Mouse (Mus musculus): ENCODE measurements around the gene Col23a1.
A peak's percentile ranks its signal among the peaks of the same experiment; 100 is the strongest.

The Col23a1 gene

GRCm38 (mm10) chr11:51388892-51389340 is 99.2 kb downstream of the Col23a1 start:
- DNase-seq (ENCODE audit: low read depth, low spot score), result peak; percentile 40

GRCm38 (mm10) chr11:51389763-51390162 is 100.0 kb downstream of the Col23a1 start:
- peak; percentile 55 for DNase-seq (ENCODE audit: low read depth, low spot score)

DNA sequence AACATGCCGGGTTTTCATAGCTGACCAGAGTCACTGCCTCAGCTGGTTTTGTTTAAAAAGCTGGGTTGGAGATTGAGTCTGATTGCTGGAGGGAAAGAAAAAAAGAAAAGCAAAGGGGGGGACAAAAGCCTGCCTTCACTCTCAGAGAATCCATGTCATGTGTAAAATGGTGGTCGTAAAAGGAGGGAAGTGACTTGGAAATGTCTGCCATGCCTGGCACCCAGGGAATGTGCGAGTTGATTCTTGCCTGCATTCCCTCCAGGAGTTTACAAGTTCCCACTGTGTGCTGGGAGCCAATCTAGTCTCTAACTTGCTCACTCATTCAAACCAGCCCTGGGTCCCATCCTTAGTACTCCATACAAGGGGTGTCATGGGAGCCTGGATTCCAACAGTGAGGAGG is 100.8 kb downstream of the Col23a1 start:
- peak; percentile 59 for DNase-seq (ENCODE audit: low read depth, low spot score)

DNA sequence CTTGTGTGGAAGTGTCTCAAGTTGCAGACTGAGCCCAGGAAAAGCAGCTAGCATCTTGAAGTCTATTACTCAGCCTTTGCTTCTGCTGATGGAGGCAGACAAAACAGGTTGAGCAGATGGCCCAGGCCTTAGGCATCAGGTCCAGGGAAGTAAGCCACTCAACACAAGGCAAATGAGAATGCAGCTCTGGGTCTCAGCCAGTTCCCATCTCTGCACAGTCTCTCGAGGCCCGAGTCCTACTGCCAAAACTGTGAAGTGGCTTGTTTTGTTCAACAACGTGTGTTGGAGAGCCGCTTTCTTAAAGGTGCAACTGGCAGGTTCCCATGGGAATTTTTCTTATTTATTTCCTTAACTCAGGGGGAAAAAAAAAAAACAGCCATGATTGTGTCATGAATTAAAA is 101.8 kb downstream of the Col23a1 start:
- no peak for DNase-seq (ENCODE audit: low read depth, low spot score)

DNA sequence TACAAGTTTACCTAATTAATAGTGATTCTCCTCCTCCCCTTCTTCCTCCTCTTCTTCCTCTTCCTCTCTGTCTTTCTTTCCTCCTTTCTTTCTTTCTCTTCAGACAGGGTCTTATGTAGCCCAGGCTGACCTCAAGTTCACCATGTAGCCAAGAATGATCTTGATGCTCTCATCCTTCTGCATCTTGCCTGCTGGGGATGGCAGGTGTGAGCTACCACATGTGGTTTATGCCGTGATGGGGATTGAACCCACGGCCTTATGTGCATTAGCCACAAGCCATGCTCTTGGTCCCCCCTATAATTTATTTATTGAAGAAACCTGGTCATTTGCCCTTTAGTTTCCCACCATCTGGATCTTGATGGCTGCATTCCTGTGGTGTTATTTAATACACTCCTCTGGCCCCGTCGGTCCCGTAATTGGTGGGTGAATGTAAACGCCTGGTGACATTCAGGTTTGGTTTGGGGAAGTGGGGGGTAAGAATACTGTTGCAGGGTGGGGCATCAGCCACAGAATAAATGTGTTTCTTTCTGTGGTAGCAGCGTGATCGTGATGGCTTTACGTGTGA is 104.7 kb downstream of the Col23a1 start:
- DNase-seq (ENCODE audit: low read depth, low spot score), result peak; percentile 76

- no peak for DNase-seq (ENCODE audit: low read depth, low spot score)
Observed at GRCm38 (mm10) chr11:51396451-51396850, 106.7 kb downstream of the Col23a1 start.

- DNase-seq (ENCODE audit: low read depth, low spot score), result no peak
Observed at GRCm38 (mm10) chr11:51398084-51398483, 108.4 kb downstream of the Col23a1 start.

DNA sequence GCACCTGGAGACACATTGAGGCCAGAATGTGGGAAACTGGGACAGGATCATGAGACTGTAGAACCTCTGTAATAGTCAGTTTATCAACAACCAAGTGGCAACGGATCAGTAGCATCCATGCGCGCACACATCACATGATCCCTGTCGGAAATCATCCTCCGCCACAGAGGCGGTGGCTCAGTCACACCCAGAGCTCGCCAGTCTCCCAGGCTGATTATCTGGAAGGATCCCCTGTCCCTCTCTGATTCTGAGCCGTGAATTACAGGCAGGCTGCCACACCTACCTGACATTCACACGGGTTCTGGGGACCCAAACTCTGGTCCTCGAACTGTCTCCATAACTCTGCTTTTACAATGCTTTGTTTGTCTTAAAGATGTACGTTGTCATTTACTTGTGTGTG is 110.6 kb downstream of the Col23a1 start:
- no peak for DNase-seq (ENCODE audit: low read depth, low spot score)

DNA sequence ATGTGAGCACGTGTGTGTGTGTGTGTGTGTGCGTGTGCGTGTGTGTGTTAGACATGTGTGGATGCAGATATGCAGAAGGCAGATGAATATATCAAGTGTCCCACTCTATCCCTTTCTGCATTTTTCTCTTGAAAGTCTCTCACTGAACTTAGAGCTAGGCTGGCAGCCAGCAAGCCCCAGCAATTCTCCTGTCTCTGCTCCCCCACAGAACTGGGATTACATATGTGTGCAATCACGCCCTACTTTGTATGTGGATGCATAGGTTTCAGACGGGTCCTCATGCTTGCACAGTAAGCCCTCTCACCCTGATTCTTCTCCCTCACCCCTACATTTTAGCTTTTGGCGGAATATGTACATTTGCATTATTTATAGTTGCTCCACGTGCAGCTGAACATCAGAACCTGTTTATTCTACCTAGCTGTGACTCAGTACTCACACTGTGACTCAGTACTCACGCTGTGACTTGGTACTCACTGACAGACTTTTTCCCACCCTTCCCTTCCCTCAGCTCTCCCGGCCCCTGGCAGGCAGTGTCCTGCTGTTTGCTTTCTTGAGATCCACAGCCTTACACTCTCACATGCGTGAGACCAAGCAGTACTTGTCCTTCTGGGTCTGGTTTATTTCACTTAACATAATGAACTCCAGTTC is 111.9 kb downstream of the Col23a1 start:
- DNase-seq (ENCODE audit: low read depth, low spot score), result no peak

GRCm38 (mm10) chr11:51403886-51404285 is 114.2 kb downstream of the Col23a1 start:
- no peak for DNase-seq (ENCODE audit: low read depth, low spot score)

GRCm38 (mm10) chr11:51404865-51405440 is 115.2 kb downstream of the Col23a1 start:
- no peak for DNase-seq (ENCODE audit: low read depth, low spot score)

DNA sequence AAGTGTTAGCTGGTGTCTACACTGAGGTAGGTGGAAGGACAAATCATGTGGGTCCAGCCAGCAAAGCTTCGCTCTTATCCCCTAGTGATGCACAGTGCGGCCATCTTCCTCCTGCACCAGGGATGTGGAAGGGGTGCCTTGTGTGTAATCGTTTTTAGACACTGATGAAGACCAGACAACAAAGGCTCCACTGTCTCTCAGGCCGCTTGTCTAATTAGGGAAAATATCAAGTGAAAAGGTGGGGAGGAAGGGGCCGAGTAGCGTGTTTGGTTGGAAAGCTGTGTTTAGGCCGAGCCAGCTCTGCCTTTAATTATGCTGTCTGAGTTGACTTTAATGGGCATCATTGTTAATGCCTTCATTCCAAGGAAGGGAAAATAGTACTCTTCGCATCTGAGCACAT is 116.8 kb downstream of the Col23a1 start:
- no peak for DNase-seq (ENCODE audit: low read depth, low spot score)

GRCm38 (mm10) chr11:51407351-51407750 is 117.6 kb downstream of the Col23a1 start:
- no peak for DNase-seq (ENCODE audit: low read depth, low spot score)

DNA sequence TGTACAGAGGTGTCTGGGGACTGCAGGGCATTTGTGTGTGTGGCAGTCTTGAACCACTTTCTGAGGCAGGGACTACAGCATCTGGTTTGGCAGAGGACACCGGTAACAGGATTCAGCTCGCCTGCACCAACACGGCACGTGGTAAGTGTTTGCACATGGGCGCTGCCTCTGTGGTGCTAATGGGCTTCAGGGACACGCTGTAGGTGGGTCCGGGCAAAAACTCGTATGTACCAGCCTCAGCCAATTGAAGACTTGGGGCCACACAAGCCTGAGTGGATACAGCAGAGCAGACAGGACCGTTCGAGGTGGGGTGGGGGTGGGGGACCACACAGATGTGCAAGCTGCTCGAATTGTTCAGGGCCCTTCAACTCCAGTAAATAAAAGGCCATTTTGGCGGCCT is 121.1 kb downstream of the Col23a1 start:
- DNase-seq (ENCODE audit: low read depth, low spot score), result peak; percentile 68

- no peak for DNase-seq (ENCODE audit: low read depth, low spot score)
Observed at GRCm38 (mm10) chr11:51414520-51414919, 124.8 kb downstream of the Col23a1 start.

DNA sequence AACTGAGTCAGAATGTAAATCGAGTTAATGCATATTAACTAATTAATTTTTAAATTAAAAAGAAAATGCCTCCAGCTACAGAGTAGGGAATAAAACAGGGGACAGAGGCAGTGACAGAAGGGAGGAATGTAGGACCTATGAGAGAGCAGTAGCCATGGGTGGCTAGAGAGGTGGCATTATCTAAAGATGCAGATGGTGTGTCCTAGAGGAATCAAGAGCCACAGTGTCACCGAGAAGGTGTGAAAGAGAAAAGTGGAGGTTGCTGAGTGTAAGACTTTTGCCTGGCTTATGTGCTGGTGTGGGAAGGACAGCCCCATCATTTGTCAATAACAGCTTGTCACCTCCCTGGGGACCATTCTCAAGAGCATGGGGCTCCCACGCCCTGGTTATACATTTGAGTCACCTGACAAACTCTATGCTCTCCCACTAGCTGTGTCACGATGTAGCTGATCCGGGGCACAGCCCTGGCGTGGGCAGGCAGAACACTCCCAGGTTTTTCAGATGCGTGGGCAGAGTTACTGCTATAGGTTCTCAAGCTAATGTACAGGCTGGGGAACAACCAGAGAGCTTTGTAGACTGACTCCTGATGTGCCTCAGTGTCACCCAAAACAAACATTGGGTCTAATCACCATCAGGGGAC is 125.4 kb downstream of the Col23a1 start:
- no peak for DNase-seq (ENCODE audit: low read depth, low spot score)

- peak; percentile 47 for DNase-seq (ENCODE audit: low read depth, low spot score)
Observed at GRCm38 (mm10) chr11:51418807-51419206, 129.1 kb downstream of the Col23a1 start.

DNA sequence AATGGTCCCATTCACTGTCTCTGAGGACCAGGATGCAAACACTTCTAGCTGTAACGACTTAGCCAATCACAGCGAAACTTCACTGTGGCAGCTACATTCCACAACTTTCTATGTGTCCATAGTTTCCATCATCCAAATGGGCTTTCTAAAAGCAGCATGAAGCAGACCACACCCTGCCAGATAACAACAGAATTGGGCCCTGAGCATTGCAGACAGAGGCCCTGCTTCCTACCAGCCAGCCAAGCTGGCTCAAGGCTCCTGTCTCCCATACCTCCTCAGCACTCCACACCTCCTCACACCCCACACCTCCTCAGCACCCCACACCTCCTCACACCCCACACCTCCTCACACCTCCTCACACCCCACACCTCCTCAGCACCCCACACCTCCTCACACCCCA is 132.2 kb downstream of the Col23a1 start:
- DNase-seq (ENCODE audit: low read depth, low spot score), result no peak

DNA sequence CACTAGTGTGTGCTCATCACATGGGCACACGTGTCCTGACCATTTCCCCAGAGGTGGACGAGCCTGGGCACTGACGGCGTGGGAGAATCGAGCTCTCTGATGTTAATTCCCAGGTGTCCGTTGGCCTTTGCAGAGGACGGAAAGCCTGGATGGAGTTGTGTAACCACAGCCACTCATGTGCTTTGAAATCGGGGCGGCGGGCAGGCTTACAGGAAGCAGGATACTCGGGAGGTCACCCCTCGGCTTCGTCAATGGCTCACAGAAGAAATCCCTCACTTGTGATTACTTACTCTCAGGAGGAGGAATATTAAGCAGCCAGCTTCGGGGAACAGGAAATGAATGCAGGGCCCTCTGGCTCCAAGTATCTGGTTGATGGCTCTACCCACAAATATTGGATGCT is 133.0 kb downstream of the Col23a1 start:
- DNase-seq (ENCODE audit: low read depth, low spot score), result no peak

- DNase-seq (ENCODE audit: low read depth, low spot score), result no peak
Observed at GRCm38 (mm10) chr11:51426155-51426554, 136.4 kb downstream of the Col23a1 start.

- peak; percentile 53 for DNase-seq (ENCODE audit: low read depth, low spot score)
Observed at GRCm38 (mm10) chr11:51429428-51430179, 139.9 kb downstream of the Col23a1 start.

GRCm38 (mm10) chr11:51430180-51430578 is 140.5 kb downstream of the Col23a1 start:
- no peak for DNase-seq (ENCODE audit: low read depth, low spot score)
